Mouse (Mus musculus) forebrain, postnatal 0 days (tissue): Measurements from ENCODE around the gene Lrsam1. TPM values are rescaled to one million over a fixed set of nuclear protein-coding genes. Genes with fewer than 3 reads are reported as not detected.

Experiments used
- ATAC-seq: fragments of 200-750 bp; cut with Nextera tagmentation; 2 replicates; pipeline ENCODE4 v1.8.0; 2017; ENCODE audit warnings: mild to moderate bottlenecking, moderate library complexity
- DNase-seq: peaks from one replicate; pipeline ENCODE4 v3.0.0-alpha.2; 2015
- H3K27ac ChIP-seq: fragments of 300-500 bp; sonication (generic); 2 replicates; pipeline ENCODE4 v1.5.1; 2014; ENCODE audit warnings: low read depth, mild to moderate bottlenecking, antibody characterized with exemption, low read length, moderate library complexity, mixed read lengths
- H3K27me3 ChIP-seq: fragments of 300-500 bp; sonication (generic); 2 replicates; pipeline ENCODE4 v1.6.1; 2014; ENCODE audit warnings: mild to moderate bottlenecking, low read length, mixed read lengths; ENCODE audit not compliant: insufficient read depth
- H3K36me3 ChIP-seq: fragments of 300-500 bp; sonication (generic); 2 replicates; pipeline ENCODE4 v1.6.1; 2014; ENCODE audit warnings: mild to moderate bottlenecking, moderate library complexity; ENCODE audit not compliant: insufficient read depth
- H3K4me1 ChIP-seq: fragments of 300-500 bp; sonication (generic); 2 replicates; pipeline ENCODE4 v1.6.1; 2014; ENCODE audit warnings: antibody characterized with exemption; ENCODE audit not compliant: insufficient read depth
- H3K4me2 ChIP-seq: fragments of 300-500 bp; sonication (generic); 2 replicates; pipeline ENCODE4 v1.6.1; 2014; ENCODE audit warnings: low read depth, mild to moderate bottlenecking, moderate library complexity
- H3K4me3 ChIP-seq: fragments of 300-500 bp; sonication (generic); 2 replicates; pipeline ENCODE4 v1.5.1; 2014; ENCODE audit warnings: low read depth, low read length, mixed read lengths
- H3K9ac ChIP-seq: fragments of 300-500 bp; sonication (generic); 2 replicates; pipeline ENCODE4 v1.6.1; 2014; ENCODE audit warnings: mild to moderate bottlenecking
- H3K9me3 ChIP-seq: fragments of 300-500 bp; sonication (generic); 2 replicates; pipeline ENCODE4 v1.6.1; 2016; ENCODE audit warnings: low read length
- CTCF ChIP-seq: sonication (generic); IDR thresholded peaks from 2 replicates; pipeline ENCODE4 v1.5.1; 2016; ENCODE audit warnings: antibody characterized with exemption, control low read depth, low read depth
- WGBS: fragments of 180-500 bp; shearing (Covaris S2); extraction: QIAGEN DNeasy Blood & Tissue Kit; methylation state at CpG from one replicate; pipeline ENCODE4 v1.1.7; 2014; 5-methylcytosine and 5-hydroxymethylcytosine counted together
- polyA plus RNA-seq: library from polyadenylated mRNA; unstranded; fragments of >200 nt; fragmentation: Nextera tagmentation; extraction: Ambion mirVana; gene quantifications from 2 replicates; pipeline ENCODE4 v1.2.1, GENCODE M21; 2015
- total RNA-seq: library from RNA; depleted of rRNA; stranded (reverse); fragments of >200 nt; gene quantifications from 2 replicates; pipeline ENCODE4 v1.2.3, GENCODE M21; 2014

The Lrsam1 gene
- total and polyA plus RNA-seq, 2 experiments from 2014 or later = 17.4 to 28.7 TPM

- H3K4me1 ChIP-seq = no peaks in the 10 kb centered on the region
- H3K9me3 ChIP-seq = no peaks in the 10 kb centered on the region
- 75% methylated on average over 6 of the region's 6 CpGs for WGBS
- H3K27ac ChIP-seq = no peak overlapping the region
- H3K9ac ChIP-seq = no peak overlapping the region
- no peaks in the 10 kb centered on the region for H3K27me3 ChIP-seq
- no peak for ATAC-seq
- no peak for TF ChIP-seq CTCF
- DNase-seq = no peak
- no peak overlapping the region for H3K4me3 ChIP-seq
- H3K4me2 ChIP-seq = no peak overlapping the region
- peaks cover 25% of the 10 kb centered on the region for H3K36me3 ChIP-seq
Measured at GRCm38 (mm10) chr2:32992130-32992529, 30.7 kb upstream of the Lrsam1 start.

GRCm38 (mm10) chr2:32990167-32990832 lies 28.9 kb upstream of the Lrsam1 start:
- H3K9me3 ChIP-seq = no peaks in the 10 kb centered on the region
- H3K9ac ChIP-seq = no peak overlapping the region
- ATAC-seq = no peak
- H3K4me2 ChIP-seq = no peak overlapping the region
- 64% methylated on average over 13 of the region's 13 CpGs for WGBS
- TF ChIP-seq CTCF = peak; percentile 66
- no peak for DNase-seq
- H3K27ac ChIP-seq = no peak overlapping the region
- H3K4me1 ChIP-seq = no peaks in the 10 kb centered on the region
- no peak overlapping the region for H3K4me3 ChIP-seq
- peaks cover 26% of the 10 kb centered on the region; the same call in 1 of the 2 replicates for H3K36me3 ChIP-seq
- H3K27me3 ChIP-seq = no peaks in the 10 kb centered on the region

- DNase-seq (no peak), ATAC-seq (no peak)
- no peak overlapping the region for H3K27ac ChIP-seq
- H3K27me3 ChIP-seq = no peaks in the 10 kb centered on the region
- no peak overlapping the region for H3K4me2 ChIP-seq
- H3K36me3 ChIP-seq = peaks cover 20% of the 10 kb centered on the region; the same call in 1 of the 2 replicates
- H3K4me3 ChIP-seq = no peak overlapping the region
- 63% methylated on average over 3 of the region's 3 CpGs for WGBS
- H3K4me1 ChIP-seq = no peaks in the 10 kb centered on the region
- no peak for TF ChIP-seq CTCF
- no peak overlapping the region for H3K9ac ChIP-seq
- no peaks in the 10 kb centered on the region for H3K9me3 ChIP-seq
Measured at GRCm38 (mm10) chr2:32989376-32989775, 28.0 kb upstream of the Lrsam1 start.

GRCm38 (mm10) chr2:32985844-32986243 lies 24.4 kb upstream of the Lrsam1 start:
- Histone ChIP-seq H3K9ac (no peak overlapping the region), H3K36me3 (peaks cover 10% of the 10 kb centered on the region; the same call in 1 of the 2 replicates), H3K4me1 (peaks cover 2% of the 10 kb centered on the region), H3K27ac (no peak overlapping the region), H3K27me3 (no peaks in the 10 kb centered on the region), H3K4me2 (no peak overlapping the region), H3K9me3 (no peaks in the 10 kb centered on the region), H3K4me3 (no peak overlapping the region)
- ATAC-seq (no peak), DNase-seq (no peak)
- TF ChIP-seq CTCF = no peak
- WGBS = 68% methylated on average over 8 of the region's 8 CpGs

GRCm38 (mm10) chr2:32983617-32984016 lies 22.2 kb upstream of the Lrsam1 start:
- H3K9me3 ChIP-seq = no peaks in the 10 kb centered on the region
- TF ChIP-seq CTCF = no peak
- 61% methylated on average over 6 of the region's 6 CpGs for WGBS

GRCm38 (mm10) chr2:32982700-32983099 lies 21.3 kb upstream of the Lrsam1 start:
- no peak for TF ChIP-seq CTCF
- Histone ChIP-seq H3K36me3 (peaks cover 4% of the 10 kb centered on the region; the same call in 1 of the 2 replicates), H3K9me3 (no peaks in the 10 kb centered on the region), H3K27me3 (no peaks in the 10 kb centered on the region), H3K4me2 (peak overlapping the region; percentile 96), H3K27ac (no peak overlapping the region), H3K4me3 (peak overlapping the region; percentile 79), H3K4me1 (peaks cover 8% of the 10 kb centered on the region), H3K9ac (no peak overlapping the region)
- no peak for ATAC-seq
- 4% methylated on average over 4 of the region's 4 CpGs for WGBS
- no peak for DNase-seq

More at GRCm38 (mm10) chr2:32983617-32984016, 22.2 kb upstream of the Lrsam1 start:
- Histone ChIP-seq H3K36me3 (peaks cover 4% of the 10 kb centered on the region; the same call in 1 of the 2 replicates), H3K27ac (no peak overlapping the region), H3K27me3 (no peaks in the 10 kb centered on the region), H3K4me1 (peaks cover 8% of the 10 kb centered on the region), H3K4me3 (no peak overlapping the region), H3K9ac (no peak overlapping the region), H3K4me2 (no peak overlapping the region)
- ATAC-seq = no peak
- DNase-seq = no peak

- Histone ChIP-seq H3K27ac (peak within 1 kb of the TSS; percentile 69), H3K27me3 (no peaks in the 10 kb centered on the region), H3K4me2 (peak within 1 kb of the TSS; percentile 96), H3K36me3 (peaks cover 4% of the 10 kb centered on the region; the same call in 1 of the 2 replicates), H3K9me3 (no peaks in the 10 kb centered on the region), H3K4me3 (peak within 1 kb of the TSS; percentile 79), H3K9ac (peak within 1 kb of the TSS; percentile 93), H3K4me1 (peaks cover 8% of the 10 kb centered on the region)
- under 1% methylated on average over 50 of the region's 50 CpGs for WGBS
- DNase-seq (peak; percentile 90), ATAC-seq (peak; percentile 98)
- TF ChIP-seq CTCF = no peak
Measured at GRCm38 (mm10) chr2:32981725-32982271, 20.4 kb upstream of the Lrsam1 start, which contains the start of gene Slc2a8. Slc2a8 (minus strand) TSS chr2:32982083.
